Mouse (Mus musculus) cortical plate, adult 2 months (tissue): Measurements from ENCODE around the gene Traip.

Source experiments
- CTCF ChIP-seq: fragments of 200-500 bp; IDR thresholded peaks from 2 replicates; pipeline ENCODE4 v1.5.1; 2011; ENCODE audit warnings: mild to moderate bottlenecking, control low read depth, low read length; ENCODE audit not compliant: insufficient read depth; ENCODE audit errors: extremely low read depth
- POLR2A ChIP-seq: fragments of 200-500 bp; IDR thresholded peaks from 2 replicates; pipeline ENCODE4 v1.6.1; 2011; ENCODE audit warnings: mild to moderate bottlenecking, low read length, control low read depth; ENCODE audit not compliant: insufficient read depth; ENCODE audit errors: extremely low read depth

DNA sequence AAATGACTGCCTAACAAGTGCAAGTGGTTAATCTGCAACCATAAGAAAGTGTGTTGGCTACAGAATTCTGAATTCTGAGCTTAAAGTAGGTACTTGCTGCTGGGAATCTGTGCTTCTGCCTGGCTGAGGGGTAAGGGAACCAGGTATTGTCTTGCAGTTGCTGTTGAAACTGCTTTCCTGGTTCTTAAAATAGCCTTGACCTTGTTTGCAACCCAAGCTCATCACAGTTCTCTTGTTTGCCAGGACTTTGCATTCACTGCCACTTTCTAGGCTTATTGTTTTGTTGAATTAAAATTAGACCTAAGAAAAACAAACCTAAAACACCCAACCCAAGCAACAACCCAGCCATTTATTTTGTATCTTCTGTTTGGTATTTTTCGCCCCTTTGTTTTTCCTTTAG is 70.8 kb downstream of the Traip start:
- TF ChIP-seq CTCF (no peak), POLR2A (no peak)
